Mouse (Mus musculus): ENCODE results near the gene Atf3. TPM values are rescaled to one million over a fixed set of nuclear protein-coding genes. Genes with fewer than 3 reads are reported as not detected.

Atf3 gene
- polyA plus RNA-seq, 1 experiment from 2014 or later, result 8.2 TPM

DNA sequence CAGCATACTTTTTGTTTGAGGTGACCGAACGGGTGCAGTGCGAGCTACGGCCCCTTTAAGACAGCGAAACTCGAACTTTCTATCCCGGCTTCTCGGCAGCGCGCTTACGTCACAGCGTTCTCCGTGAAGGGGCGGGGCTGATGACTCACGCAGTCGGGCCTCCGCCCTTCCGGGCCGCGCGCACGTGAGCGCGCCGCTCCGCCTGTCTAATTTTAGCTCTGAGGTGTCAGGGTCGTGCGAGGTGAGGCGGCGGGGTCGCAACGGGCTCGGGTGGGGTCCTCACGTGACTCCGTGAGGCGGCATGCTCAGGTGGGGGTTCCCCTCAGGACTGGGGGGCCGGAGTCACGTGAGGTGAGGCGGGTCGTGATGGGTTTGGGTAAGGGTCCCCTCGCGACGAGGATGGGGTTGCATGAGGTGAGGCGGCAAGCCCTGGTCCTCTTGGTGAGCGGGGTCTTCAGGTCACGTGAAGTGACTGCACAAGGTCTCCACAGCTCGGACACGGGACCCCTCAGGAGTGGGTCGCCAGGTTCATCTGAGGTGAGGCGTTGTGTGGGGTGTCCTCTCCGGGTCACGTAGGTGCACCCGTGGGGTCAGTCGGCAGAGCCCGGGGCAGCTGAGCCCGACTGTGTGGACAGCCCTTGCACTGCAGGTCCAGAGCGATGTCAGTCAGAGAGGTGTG, 6.6 kb upstream of the Atf3 start:
- H3K9me3 ChIP-seq (ENCODE audit: low read length), result no peaks in the 10 kb centered on the region
- peak overlapping the region; percentile 74 for H3K4me3 ChIP-seq (ENCODE audit: low read depth, low read length)
- DNase-seq (ENCODE audit: low spot score) (peak; percentile 97), ATAC-seq (peak; percentile 89)
- H3K9ac ChIP-seq (replicated peaks; ENCODE audit: low read depth), result peak overlapping the region; percentile 85
- H3K4me2 ChIP-seq (replicated peaks; ENCODE audit: low read depth, low read length), result peak overlapping the region; percentile 99
- under 1% methylated on average over 57 of the region's 57 CpGs for WGBS
- H3K4me1 ChIP-seq (ENCODE audit: insufficient read depth, low read depth, low read length), result 0 out of 2 replicates have a peak, but pooled peaks cover 5% of the 10 kb centered on the region
- H3K27me3 ChIP-seq (replicated peaks; ENCODE audit: insufficient read depth, low read length), result no peaks in the 10 kb centered on the region
- H3K27ac ChIP-seq (ENCODE audit: low read length), result peak overlapping the region; percentile 91
- TF ChIP-seq CTCF (IDR thresholded peaks at IDR 0.05) (no peak), EP300 (IDR thresholded peaks at IDR 0.05) (peak; percentile 94)
- H3K36me3 ChIP-seq (ENCODE audit: insufficient read depth, low read length), result no peaks in the 10 kb centered on the region

DNA sequence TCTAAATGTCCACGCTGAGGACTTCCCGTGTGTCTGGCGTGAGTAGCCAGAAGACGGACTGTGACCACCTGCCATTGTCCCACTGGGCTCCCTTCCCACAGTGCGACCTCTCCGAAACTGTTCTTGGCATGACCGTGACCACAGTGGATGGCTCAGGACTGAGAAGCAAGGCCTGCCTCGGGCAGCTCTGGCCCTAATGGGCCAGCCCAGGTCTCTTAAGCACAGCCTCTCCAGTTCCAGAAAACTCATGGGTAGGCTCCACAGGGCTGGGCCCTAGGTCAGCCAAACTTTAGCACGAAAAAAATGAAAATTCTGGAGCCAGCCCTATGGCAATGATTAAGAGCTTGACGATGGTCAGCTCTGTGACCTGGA, 6.1 kb upstream of the Atf3 start:
- no peak for DNase-seq (ENCODE audit: low spot score)
- peak overlapping the region; percentile 74 for H3K4me3 ChIP-seq (ENCODE audit: low read depth, low read length)
- TF ChIP-seq CTCF (IDR thresholded peaks at IDR 0.05) (no peak), EP300 (IDR thresholded peaks at IDR 0.05) (no peak)

DNA sequence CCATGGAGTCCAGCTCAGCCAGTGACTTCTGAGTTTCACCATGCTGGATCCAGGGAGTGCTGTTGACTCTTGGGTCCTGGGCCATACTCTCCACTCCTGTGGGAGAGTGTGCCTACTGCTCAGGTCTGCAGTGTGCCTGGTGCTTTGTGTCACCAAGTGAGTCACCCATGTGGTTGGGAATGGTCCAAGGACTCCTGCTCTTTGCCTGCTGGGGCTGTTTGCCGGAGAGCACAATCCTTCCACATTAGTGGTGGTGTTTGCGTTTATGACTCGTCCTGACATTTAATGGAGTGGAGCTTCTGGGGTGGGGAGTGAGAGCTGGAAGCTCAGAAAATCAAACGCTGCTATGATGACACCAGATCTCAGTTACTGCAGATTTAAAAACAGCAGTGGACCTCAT, 4.2 kb upstream of the Atf3 start:
- H3K4me1 ChIP-seq (ENCODE audit: insufficient read depth, low read depth, low read length), result 0 out of 2 replicates have a peak, but pooled peaks cover 5% of the 10 kb centered on the region
- H3K27ac ChIP-seq (ENCODE audit: low read length), result no peak overlapping the region
- H3K9me3 ChIP-seq (ENCODE audit: low read length), result no peaks in the 10 kb centered on the region
- 0 out of 2 replicates have a peak, but pooled peaks have one; percentile 7 for ATAC-seq
- peak; percentile 56 for DNase-seq (ENCODE audit: low spot score)
- H3K36me3 ChIP-seq (ENCODE audit: insufficient read depth, low read length), result no peaks in the 10 kb centered on the region
- TF ChIP-seq EP300 (IDR thresholded peaks at IDR 0.05) (no peak), CTCF (IDR thresholded peaks at IDR 0.05) (no peak)
- H3K27me3 ChIP-seq (replicated peaks; ENCODE audit: insufficient read depth, low read length), result no peaks in the 10 kb centered on the region
- no peak overlapping the region for H3K4me2 ChIP-seq (replicated peaks; ENCODE audit: low read depth, low read length)
- H3K4me3 ChIP-seq (ENCODE audit: low read depth, low read length), result no peak overlapping the region
- no peak overlapping the region for H3K9ac ChIP-seq (replicated peaks; ENCODE audit: low read depth)
- WGBS, result 53% methylated on average over 4 of the region's 4 CpGs

More for the DNA sequence above, 6.1 kb upstream of the Atf3 start:
- Histone ChIP-seq H3K9me3 (ENCODE audit: low read length) (no peaks in the 10 kb centered on the region), H3K27me3 (replicated peaks; ENCODE audit: insufficient read depth, low read length) (no peaks in the 10 kb centered on the region), H3K36me3 (ENCODE audit: insufficient read depth, low read length) (no peaks in the 10 kb centered on the region), H3K9ac (replicated peaks; ENCODE audit: low read depth) (peak overlapping the region; percentile 85; the same call in 1 of the 2 replicates), H3K4me2 (replicated peaks; ENCODE audit: low read depth, low read length) (peak overlapping the region; percentile 99), H3K4me1 (ENCODE audit: insufficient read depth, low read depth, low read length) (0 out of 2 replicates have a peak, but pooled peaks cover 5% of the 10 kb centered on the region), H3K27ac (ENCODE audit: low read length) (peak overlapping the region; percentile 91)
- peak; percentile 72 for ATAC-seq
- WGBS, result 51% methylated on average over 10 of the region's 10 CpGs

DNA sequence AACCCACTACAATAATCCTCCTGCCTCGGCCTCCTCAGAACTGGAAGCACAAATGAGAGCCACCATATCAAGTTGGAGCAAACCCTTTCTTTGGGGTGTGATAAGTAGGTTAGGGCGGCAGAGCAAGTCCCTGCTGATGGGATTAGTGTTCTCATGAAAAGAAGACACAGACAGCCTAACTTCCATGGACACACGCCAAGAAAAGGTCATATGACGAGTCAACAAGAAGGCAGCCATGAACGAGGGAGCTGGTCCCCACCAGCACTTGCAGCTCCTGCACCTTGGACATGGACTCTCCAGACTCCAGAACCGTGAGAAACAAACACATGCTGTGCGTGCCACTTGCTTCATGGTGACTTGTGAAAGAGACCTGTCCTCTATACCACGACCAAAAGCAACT, 2.7 kb upstream of the Atf3 start:
- Histone ChIP-seq H3K27ac (ENCODE audit: low read length) (no peak overlapping the region), H3K27me3 (replicated peaks; ENCODE audit: insufficient read depth, low read length) (no peaks in the 10 kb centered on the region), H3K4me2 (replicated peaks; ENCODE audit: low read depth, low read length) (no peak overlapping the region), H3K9ac (replicated peaks; ENCODE audit: low read depth) (no peak overlapping the region), H3K4me1 (ENCODE audit: insufficient read depth, low read depth, low read length) (0 out of 2 replicates have a peak, but pooled peaks cover 5% of the 10 kb centered on the region), H3K9me3 (ENCODE audit: low read length) (no peaks in the 10 kb centered on the region), H3K4me3 (ENCODE audit: low read depth, low read length) (no peak overlapping the region), H3K36me3 (ENCODE audit: insufficient read depth, low read length) (no peaks in the 10 kb centered on the region)
- WGBS, result 63% methylated on average over 8 of the region's 8 CpGs
- no peak for ATAC-seq
- no peak for DNase-seq (ENCODE audit: low spot score)
- TF ChIP-seq CTCF (IDR thresholded peaks at IDR 0.05) (no peak), EP300 (IDR thresholded peaks at IDR 0.05) (no peak)

DNA sequence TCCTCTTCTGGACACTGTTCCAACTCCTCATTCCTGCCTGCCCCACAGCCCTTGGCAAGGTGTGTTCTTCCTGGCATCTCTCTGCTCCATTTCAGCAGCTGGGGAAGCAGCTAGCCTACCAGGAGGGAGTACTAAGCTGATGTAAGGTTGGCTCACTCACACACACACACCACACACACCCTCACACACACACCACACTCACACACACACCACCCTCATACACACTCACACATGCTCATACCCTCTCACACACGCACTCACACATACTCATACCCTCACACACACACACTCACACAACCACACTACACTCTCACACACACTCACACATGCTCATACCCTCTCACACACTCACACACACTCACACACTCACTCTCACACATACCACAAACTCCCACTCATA, 1.9 kb upstream of the Atf3 start:
- no peaks in the 10 kb centered on the region for H3K27me3 ChIP-seq (replicated peaks; ENCODE audit: insufficient read depth, low read length)

DNA sequence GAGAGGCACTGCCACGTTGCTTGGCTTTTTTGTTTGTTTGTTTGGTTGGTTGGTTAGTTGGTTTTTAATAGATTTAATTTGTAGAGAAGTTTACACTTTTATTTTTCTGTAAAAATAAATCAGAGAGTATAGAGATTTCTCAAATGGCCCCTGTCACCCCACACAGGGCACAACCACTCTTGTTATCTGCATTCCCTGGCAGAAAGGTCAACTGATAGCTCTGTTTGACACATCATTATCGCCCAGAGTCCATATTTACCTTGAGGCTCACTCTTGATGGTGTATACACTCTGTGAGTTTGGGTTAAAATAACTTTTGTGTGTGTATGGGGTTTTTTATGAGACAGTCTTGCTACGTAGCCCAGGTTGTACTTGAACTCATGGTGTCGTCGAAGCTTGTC, 744 bp upstream of the Atf3 start:
- Histone ChIP-seq H3K4me1 (ENCODE audit: insufficient read depth, low read depth, low read length) (0 out of 2 replicates have a peak, but pooled peaks cover 1% of the 10 kb centered on the region), H3K27me3 (replicated peaks; ENCODE audit: insufficient read depth, low read length) (no peaks in the 10 kb centered on the region), H3K4me3 (ENCODE audit: low read depth, low read length) (no peak overlapping the region), H3K36me3 (ENCODE audit: insufficient read depth, low read length) (no peaks in the 10 kb centered on the region), H3K9me3 (ENCODE audit: low read length) (no peaks in the 10 kb centered on the region), H3K4me2 (replicated peaks; ENCODE audit: low read depth, low read length) (no peak overlapping the region), H3K9ac (replicated peaks; ENCODE audit: low read depth) (no peak overlapping the region), H3K27ac (ENCODE audit: low read length) (no peak overlapping the region)
- TF ChIP-seq CTCF (IDR thresholded peaks at IDR 0.05) (no peak), EP300 (IDR thresholded peaks at IDR 0.05) (no peak)
- WGBS, result 58% methylated on average over 5 of the region's 5 CpGs
- ATAC-seq (no peak), DNase-seq (ENCODE audit: low spot score) (no peak)

More for the DNA sequence above, 1.9 kb upstream of the Atf3 start:
- no peak overlapping the region for H3K4me3 ChIP-seq (ENCODE audit: low read depth, low read length)
- no peaks in the 10 kb centered on the region for H3K36me3 ChIP-seq (ENCODE audit: insufficient read depth, low read length)
- no peaks in the 10 kb centered on the region for H3K9me3 ChIP-seq (ENCODE audit: low read length)
- DNase-seq (ENCODE audit: low spot score) (no peak), ATAC-seq (no peak)
- H3K27ac ChIP-seq (ENCODE audit: low read length), result no peak overlapping the region
- no peak overlapping the region for H3K4me2 ChIP-seq (replicated peaks; ENCODE audit: low read depth, low read length)
- H3K4me1 ChIP-seq (ENCODE audit: insufficient read depth, low read depth, low read length), result 0 out of 2 replicates have a peak, but pooled peaks cover 5% of the 10 kb centered on the region
- 92% methylated on average over 1 of the region's 1 CpGs for WGBS
- no peak for TF ChIP-seq EP300 (IDR thresholded peaks at IDR 0.05)
- no peak overlapping the region for H3K9ac ChIP-seq (replicated peaks; ENCODE audit: low read depth)

Data from lung, postnatal 0 days (tissue).